Mouse (Mus musculus) midbrain, embryonic 12.5 days (tissue): ENCODE results near the gene Pglyrp4. TPM values are rescaled to one million over a fixed set of nuclear protein-coding genes. Genes with fewer than 3 reads are reported as not detected.
"Not testable (repeated sequence)": the region's sequence is repeated elsewhere in the genome, so short reads cannot be mapped to it uniquely, and the experiment has no call there.

Experiments
- ATAC-seq: fragments of 200-750 bp; cut with Nextera tagmentation; 2 replicates; pipeline ENCODE4 v1.8.0; 2017; ENCODE audit warnings: low read depth, moderate TSS enrichment, moderate library complexity; ENCODE audit not compliant: low FRiP score
- H3K27ac ChIP-seq: fragments of 300-500 bp; sonication (generic); replicated peaks from 2 replicates; pipeline ENCODE4 v1.5.1; 2016; ENCODE audit warnings: mild to moderate bottlenecking
- H3K27me3 ChIP-seq: fragments of 300-500 bp; sonication (generic); 2 replicates; pipeline ENCODE4 v1.6.1; 2016; ENCODE audit warnings: mild to moderate bottlenecking
- H3K36me3 ChIP-seq: fragments of 300-500 bp; sonication (generic); 2 replicates; pipeline ENCODE4 v1.6.1; 2016
- H3K4me1 ChIP-seq: fragments of 300-500 bp; sonication (generic); 2 replicates; pipeline ENCODE4 v1.6.1; 2016
- H3K4me2 ChIP-seq: fragments of 300-500 bp; sonication (generic); replicated peaks from 2 replicates; pipeline ENCODE4 v1.6.1; 2016; ENCODE audit warnings: mild to moderate bottlenecking, moderate library complexity
- H3K4me3 ChIP-seq: fragments of 300-500 bp; sonication (generic); 2 replicates; pipeline ENCODE4 v1.5.1; 2016; ENCODE audit warnings: mild to moderate bottlenecking
- H3K9ac ChIP-seq: fragments of 300-500 bp; sonication (generic); replicated peaks from 2 replicates; pipeline ENCODE4 v1.6.1; 2016; ENCODE audit warnings: mild to moderate bottlenecking, moderate library complexity
- H3K9me3 ChIP-seq: fragments of 300-500 bp; sonication (generic); 2 replicates; pipeline ENCODE4 v1.6.1; 2016; ENCODE audit warnings: mild to moderate bottlenecking
- WGBS: fragments of 180-500 bp; shearing (Covaris S2); methylation state at CpG from one replicate; pipeline ENCODE4 v1.1.7; 2016; 5-methylcytosine and 5-hydroxymethylcytosine counted together
- polyA plus RNA-seq: library from polyadenylated mRNA; unstranded; fragments of >200 nt; fragmentation: Nextera tagmentation; extraction: Ambion mirVana; gene quantifications from 2 replicates; pipeline ENCODE4 v1.2.1, GENCODE M21; 2016

The Pglyrp4 gene
- not detected in 2 replicates for polyA plus RNA-seq

GRCm38 (mm10) chr3:90726606-90727005, at the start of gene Pglyrp4:
Gene Pglyrp4 (plus strand): TSS chr3:90726906.
- no peak within 1 kb of the TSS for H3K4me2 ChIP-seq
- 90% methylated on average over 3 of the region's 3 CpGs for WGBS
- H3K9ac ChIP-seq: no peak within 1 kb of the TSS
- H3K4me1 ChIP-seq: no peaks in the 10 kb centered on the region
- no peak within 1 kb of the TSS for H3K4me3 ChIP-seq
- no peak for ATAC-seq
- no peaks in the 10 kb centered on the region for H3K9me3 ChIP-seq
- no peaks in the 10 kb centered on the region for H3K27me3 ChIP-seq
- no peak within 1 kb of the TSS for H3K27ac ChIP-seq
- H3K36me3 ChIP-seq: no peaks in the 10 kb centered on the region

GRCm38 (mm10) chr3:90678656-90679055, 48.0 kb upstream of the Pglyrp4 start:
- H3K36me3 ChIP-seq: no peaks in the 10 kb centered on the region
- no peaks in the 10 kb centered on the region for H3K9me3 ChIP-seq
- no peak overlapping the region for H3K4me3 ChIP-seq
- WGBS: 61% methylated on average over 3 of the region's 3 CpGs
- no peak for ATAC-seq
- H3K27ac ChIP-seq: no peak overlapping the region
- no peak overlapping the region for H3K9ac ChIP-seq
- no peak overlapping the region for H3K4me2 ChIP-seq
- no peaks in the 10 kb centered on the region for H3K27me3 ChIP-seq
- H3K4me1 ChIP-seq: no peaks in the 10 kb centered on the region

- no peak overlapping the region for H3K4me2 ChIP-seq
- no peaks in the 10 kb centered on the region for H3K36me3 ChIP-seq
- no peak for ATAC-seq
- H3K9ac ChIP-seq: no peak overlapping the region
- 88% methylated on average over 3 of the region's 3 CpGs for WGBS
- H3K27me3 ChIP-seq: no peaks in the 10 kb centered on the region
- H3K4me1 ChIP-seq: no peaks in the 10 kb centered on the region
- no peak overlapping the region for H3K4me3 ChIP-seq
- no peak overlapping the region for H3K27ac ChIP-seq
- H3K9me3 ChIP-seq: no peaks in the 10 kb centered on the region
Observed at GRCm38 (mm10) chr3:90683929-90684328, 42.8 kb upstream of the Pglyrp4 start.

- Histone ChIP-seq H3K9me3 (no peaks in the 10 kb centered on the region), H3K4me3 (no peak overlapping the region), H3K36me3 (no peaks in the 10 kb centered on the region), H3K9ac (no peak overlapping the region), H3K27me3 (no peaks in the 10 kb centered on the region), H3K4me2 (no peak overlapping the region), H3K27ac (no peak overlapping the region), H3K4me1 (no peaks in the 10 kb centered on the region)
- WGBS: 82% methylated on average over 2 of the region's 2 CpGs
- ATAC-seq: no peak
Observed at GRCm38 (mm10) chr3:90686835-90687234, 39.9 kb upstream of the Pglyrp4 start.

- no peak for ATAC-seq
- Histone ChIP-seq H3K9ac (no peak overlapping the region), H3K4me3 (no peak overlapping the region), H3K27me3 (no peaks in the 10 kb centered on the region), H3K4me1 (no peaks in the 10 kb centered on the region), H3K27ac (no peak overlapping the region), H3K4me2 (no peak overlapping the region), H3K9me3 (no peaks in the 10 kb centered on the region), H3K36me3 (no peaks in the 10 kb centered on the region)
- 78% methylated on average over 2 of the region's 2 CpGs for WGBS
Observed at GRCm38 (mm10) chr3:90693496-90693895, 33.2 kb upstream of the Pglyrp4 start.

GRCm38 (mm10) chr3:90695613-90696012, 31.1 kb upstream of the Pglyrp4 start, which contains the start of gene S100a9:
Gene S100a9 (minus strand): TSS chr3:90695721.
- no peak within 1 kb of the TSS for H3K4me3 ChIP-seq
- H3K4me2 ChIP-seq: no peak within 1 kb of the TSS
- no peaks in the 10 kb centered on the region for H3K27me3 ChIP-seq
- H3K36me3 ChIP-seq: no peaks in the 10 kb centered on the region
- H3K4me1 ChIP-seq: no peaks in the 10 kb centered on the region
- no peak for ATAC-seq
- WGBS: 62% methylated on average over 3 of the region's 3 CpGs
- H3K9ac ChIP-seq: no peak within 1 kb of the TSS
- no peak within 1 kb of the TSS for H3K27ac ChIP-seq
- H3K9me3 ChIP-seq: no peaks in the 10 kb centered on the region

- H3K27me3 ChIP-seq: no peaks in the 10 kb centered on the region
Observed at GRCm38 (mm10) chr3:90702244-90702643, 24.5 kb upstream of the Pglyrp4 start.

GRCm38 (mm10) chr3:90708523-90709202, 18.0 kb upstream of the Pglyrp4 start:
- H3K36me3 ChIP-seq: no peaks in the 10 kb centered on the region
- no peak overlapping the region for H3K4me2 ChIP-seq
- ATAC-seq: no peak; the same call in 1 of the 2 replicates
- no peak overlapping the region for H3K4me3 ChIP-seq
- no peaks in the 10 kb centered on the region for H3K9me3 ChIP-seq
- WGBS: 29% methylated on average over 4 of the region's 4 CpGs
- H3K4me1 ChIP-seq: no peaks in the 10 kb centered on the region
- no peak overlapping the region for H3K27ac ChIP-seq
- no peaks in the 10 kb centered on the region for H3K27me3 ChIP-seq
- H3K9ac ChIP-seq: no peak overlapping the region

More at GRCm38 (mm10) chr3:90702244-90702643, 24.5 kb upstream of the Pglyrp4 start:
- Histone ChIP-seq H3K27ac (no peak overlapping the region), H3K36me3 (no peaks in the 10 kb centered on the region), H3K4me3 (no peak overlapping the region), H3K4me2 (no peak overlapping the region), H3K4me1 (no peaks in the 10 kb centered on the region), H3K9ac (no peak overlapping the region), H3K9me3 (no peaks in the 10 kb centered on the region)
- WGBS: 91% methylated on average over 2 of the region's 2 CpGs
- ATAC-seq: no peak

GRCm38 (mm10) chr3:90709591-90710460, 16.9 kb upstream of the Pglyrp4 start:
- Histone ChIP-seq H3K9me3 (no peaks in the 10 kb centered on the region), H3K27ac (no peak overlapping the region), H3K4me1 (no peaks in the 10 kb centered on the region), H3K9ac (no peak overlapping the region), H3K27me3 (no peaks in the 10 kb centered on the region), H3K4me3 (no peak overlapping the region), H3K36me3 (no peaks in the 10 kb centered on the region), H3K4me2 (no peak overlapping the region)
- WGBS: 51% methylated on average over 12 of the region's 12 CpGs
- ATAC-seq: peak; percentile 27; the same call in 1 of the 2 replicates

- 91% methylated on average over 1 of the region's 1 CpGs for WGBS
- no peak overlapping the region for H3K9ac ChIP-seq
- H3K4me3 ChIP-seq: no peak overlapping the region
- ATAC-seq: no peak
- H3K27me3 ChIP-seq: no peaks in the 10 kb centered on the region
- no peaks in the 10 kb centered on the region for H3K4me1 ChIP-seq
- H3K4me2 ChIP-seq: no peak overlapping the region
- H3K27ac ChIP-seq: no peak overlapping the region
- no peaks in the 10 kb centered on the region for H3K9me3 ChIP-seq
- no peaks in the 10 kb centered on the region for H3K36me3 ChIP-seq
Observed at GRCm38 (mm10) chr3:90749658-90750057, 23.0 kb downstream of the Pglyrp4 start.

GRCm38 (mm10) chr3:90777776-90778175, 51.1 kb downstream of the Pglyrp4 start, which contains the start of gene Gm5849:
Gene Gm5849 (minus strand): TSS chr3:90777876.
- not testable (repeated sequence) for H3K4me3 ChIP-seq, H3K9ac ChIP-seq, H3K4me2 ChIP-seq, H3K9me3 ChIP-seq, H3K27ac ChIP-seq, H3K36me3 ChIP-seq, ATAC-seq, H3K4me1 ChIP-seq, H3K27me3 ChIP-seq
- WGBS: 100% methylated on average over 1 of the region's 1 CpGs
